Mouse (Mus musculus): ENCODE results near the gene Spata31d1b.
"Not testable (repeated sequence)": the region's sequence is repeated elsewhere in the genome, so short reads cannot be mapped to it uniquely, and the experiment has no call there.

Spata31d1b gene

DNA sequence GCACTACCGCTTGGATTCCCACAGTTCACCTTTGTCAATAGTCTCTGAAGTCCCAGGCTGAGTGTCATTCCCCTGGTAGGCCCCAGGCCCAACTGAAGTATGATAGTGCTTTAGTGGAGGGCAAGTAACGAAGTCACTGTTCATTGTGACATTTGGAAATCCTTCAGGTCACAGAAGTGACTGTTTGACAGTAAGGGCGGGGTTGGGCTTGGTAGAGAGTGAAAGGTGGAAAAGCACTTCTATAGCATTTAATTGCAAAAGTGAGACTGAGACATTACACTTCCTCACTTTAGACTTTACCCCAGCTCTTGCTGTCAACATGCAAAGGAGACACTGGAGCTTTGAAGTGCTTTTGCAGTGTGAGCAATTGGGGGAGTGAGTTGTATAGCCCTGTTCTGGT lies 18.1 kb upstream of the Spata31d1b start, which contains the start of gene 4921517D22Rik:
TSS of gene 4921517D22Rik (minus strand) at position 101 of the 400 bp plus-strand sequence.
- no peak for DNase-seq (ENCODE audit: low read depth, low spot score)

DNA sequence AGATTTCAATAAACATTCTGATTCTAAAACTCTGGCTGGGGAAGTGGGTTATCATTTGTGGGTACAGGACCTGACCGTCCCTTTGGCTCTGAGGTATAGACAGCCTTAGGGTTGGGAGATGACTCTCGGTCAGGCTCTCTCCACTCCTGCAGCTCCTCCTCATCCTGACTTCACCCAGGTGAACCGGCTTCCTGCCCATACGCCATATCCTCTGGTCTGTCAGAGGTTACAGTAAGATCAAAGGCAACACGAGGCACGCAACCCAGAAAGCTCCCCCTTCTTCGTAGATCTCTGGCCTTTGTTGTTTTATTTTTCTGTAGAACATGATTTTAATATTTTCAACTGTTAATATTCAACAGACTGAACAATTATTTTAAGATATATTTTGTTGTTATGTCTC lies 16.3 kb upstream of the Spata31d1b start:
- DNase-seq (ENCODE audit: low read depth, low spot score), result no peak

DNA sequence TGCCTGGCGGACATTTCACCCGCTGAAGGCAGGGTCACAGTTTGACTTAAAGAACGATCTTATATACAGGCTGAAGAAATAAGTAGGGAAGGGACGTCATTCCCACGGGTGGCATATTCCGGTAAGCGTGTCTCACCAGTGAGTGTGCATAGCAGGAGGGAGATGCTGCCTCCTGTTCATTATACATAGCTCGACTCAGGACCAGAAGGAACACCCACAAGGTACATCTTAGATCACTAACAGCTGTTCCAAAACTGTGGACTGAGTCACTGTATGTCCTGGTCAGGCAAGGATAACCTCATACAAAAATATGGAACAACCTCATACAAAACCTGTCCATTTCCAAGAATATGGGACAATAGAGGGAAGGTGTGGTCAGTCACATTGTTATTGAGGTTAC lies 13.0 kb upstream of the Spata31d1b start:
- DNase-seq (ENCODE audit: low read depth, low spot score), result no peak

DNA sequence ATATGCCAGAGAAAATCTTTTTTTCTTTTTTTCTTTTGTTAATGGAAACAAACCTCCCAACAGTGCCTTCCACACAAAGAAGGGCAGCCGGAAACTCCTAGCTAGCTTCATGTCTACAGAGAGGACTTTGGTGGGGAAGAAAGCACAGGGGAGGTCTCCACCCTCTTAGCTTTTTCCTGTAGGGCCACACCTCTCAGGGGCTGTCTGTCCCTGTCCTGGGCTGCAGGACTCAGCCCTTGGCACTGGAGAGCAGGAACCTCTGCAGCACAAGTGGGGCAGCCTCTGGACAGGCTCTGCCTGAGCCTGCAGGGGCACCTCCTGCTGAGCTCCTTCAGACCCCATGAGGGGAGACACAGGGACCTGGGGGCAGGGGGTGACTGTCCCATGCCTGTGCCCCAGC lies 11.9 kb upstream of the Spata31d1b start:
- DNase-seq (ENCODE audit: low read depth, low spot score), result not testable (repeated sequence)

DNA sequence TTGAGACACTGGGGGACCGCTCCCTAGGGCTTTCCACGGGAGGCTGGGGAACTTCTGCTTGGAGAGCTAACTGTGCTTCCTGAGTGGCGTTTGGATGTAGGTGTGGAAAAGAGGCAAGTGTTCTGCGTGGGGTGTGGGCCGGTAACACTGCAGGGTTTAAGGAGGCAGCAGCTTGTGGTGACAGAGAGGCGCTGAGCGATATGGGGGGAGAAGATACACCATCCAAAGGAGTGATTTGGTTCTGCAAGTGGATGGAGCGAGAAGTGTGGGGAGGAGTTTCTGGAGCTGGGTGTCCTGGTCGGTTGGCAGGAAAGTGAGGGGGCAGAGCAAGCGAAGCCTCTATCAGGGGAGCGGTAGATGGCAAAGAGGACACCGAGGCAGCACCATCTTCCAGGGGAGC lies 8.6 kb upstream of the Spata31d1b start:
- no peak for DNase-seq (ENCODE audit: low read depth, low spot score)

DNA sequence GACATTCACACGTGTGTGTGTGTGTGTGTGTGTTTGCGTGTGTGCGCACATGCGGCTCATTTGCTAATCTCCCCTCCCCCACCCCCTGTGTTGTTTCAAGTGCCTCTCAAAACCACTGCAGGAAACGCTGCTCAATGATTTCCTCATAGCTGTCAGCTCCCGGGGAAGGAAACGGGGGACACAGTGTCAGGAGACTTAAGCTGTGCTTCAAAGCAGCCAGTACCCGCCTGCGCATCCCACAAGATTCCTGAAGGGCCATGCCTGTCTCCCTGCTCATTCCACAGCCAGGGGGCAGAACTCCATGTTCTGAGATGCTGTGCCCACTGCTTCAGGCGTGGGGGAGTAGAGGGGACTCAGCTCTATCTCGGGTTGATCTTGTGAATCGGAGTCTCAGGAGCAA lies 7.5 kb upstream of the Spata31d1b start:
- DNase-seq (ENCODE audit: low read depth, low spot score), result no peak

DNA sequence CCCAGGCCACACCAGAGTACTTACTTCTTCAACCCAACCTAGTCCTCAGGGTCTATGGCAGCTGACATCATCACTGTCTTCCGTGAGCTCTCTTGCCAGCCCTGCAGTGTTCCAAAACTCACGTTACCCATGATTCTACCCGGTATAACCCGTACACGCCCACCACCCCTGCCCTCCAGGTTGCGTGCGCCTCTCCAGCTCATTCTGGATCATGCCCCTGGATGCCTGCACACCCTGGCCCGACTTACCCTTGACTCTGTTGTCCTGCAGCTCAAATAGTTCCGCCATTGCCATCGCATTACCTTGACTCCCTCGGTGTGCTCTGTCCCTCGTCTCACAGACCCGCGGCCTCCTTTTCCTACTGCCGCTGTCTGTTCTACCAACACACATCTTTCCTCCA lies 1.9 kb upstream of the Spata31d1b start, which contains the start of gene Spata31d1a:
TSS of gene Spata31d1a (minus strand) at position 101 of the 400 bp plus-strand sequence.
- DNase-seq (ENCODE audit: low read depth, low spot score), result no peak

DNA sequence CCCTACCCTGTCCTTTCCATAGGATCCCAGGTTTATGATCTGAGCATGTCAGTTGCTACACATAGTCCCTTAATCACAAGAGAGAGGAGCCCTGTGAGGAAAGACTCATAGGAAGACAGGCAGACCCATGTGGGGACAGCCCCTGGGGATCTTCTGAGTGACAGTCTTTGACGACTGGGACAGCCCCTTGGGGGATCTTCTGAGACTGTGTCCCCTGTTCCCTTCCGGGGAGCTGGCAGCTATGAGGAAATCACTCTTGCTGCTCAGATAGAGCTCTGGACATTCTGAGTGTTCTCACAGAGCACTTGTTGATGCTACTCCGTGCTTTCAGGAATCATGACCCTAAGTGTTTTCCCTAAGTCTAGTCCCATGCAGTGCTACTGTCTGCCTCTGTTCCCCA lies 1.6 kb downstream of the Spata31d1b start:
- no peak for DNase-seq (ENCODE audit: low read depth, low spot score)

DNA sequence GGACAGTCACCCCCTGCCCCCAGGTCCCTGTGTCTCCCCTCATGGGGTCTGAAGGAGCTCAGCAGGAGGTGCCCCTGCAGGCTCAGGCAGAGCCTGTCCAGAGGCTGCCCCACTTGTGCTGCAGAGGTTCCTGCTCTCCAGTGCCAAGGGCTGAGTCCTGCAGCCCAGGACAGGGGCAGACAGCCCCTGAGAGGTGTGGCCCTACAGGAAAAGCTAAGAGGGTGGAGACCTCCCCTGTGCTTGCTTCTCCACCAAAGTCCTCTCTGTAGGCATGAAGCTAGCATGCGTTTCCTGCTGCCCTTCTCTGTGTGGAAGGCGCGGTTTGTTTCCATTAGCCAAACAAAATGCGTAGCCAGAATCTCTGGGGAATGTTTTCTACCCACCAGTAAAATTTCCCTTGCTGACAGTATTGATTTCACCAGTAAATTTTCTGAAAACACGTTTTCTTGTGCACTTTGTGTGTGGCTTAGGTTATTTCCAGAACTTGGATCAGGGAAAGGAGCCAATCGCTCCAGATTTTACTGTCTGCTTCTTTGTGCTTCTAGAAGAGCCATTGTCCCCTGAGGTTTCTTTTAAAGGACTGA lies 6.9 kb downstream of the Spata31d1b start:
- DNase-seq (ENCODE audit: low read depth, low spot score), result not testable (repeated sequence)

DNA sequence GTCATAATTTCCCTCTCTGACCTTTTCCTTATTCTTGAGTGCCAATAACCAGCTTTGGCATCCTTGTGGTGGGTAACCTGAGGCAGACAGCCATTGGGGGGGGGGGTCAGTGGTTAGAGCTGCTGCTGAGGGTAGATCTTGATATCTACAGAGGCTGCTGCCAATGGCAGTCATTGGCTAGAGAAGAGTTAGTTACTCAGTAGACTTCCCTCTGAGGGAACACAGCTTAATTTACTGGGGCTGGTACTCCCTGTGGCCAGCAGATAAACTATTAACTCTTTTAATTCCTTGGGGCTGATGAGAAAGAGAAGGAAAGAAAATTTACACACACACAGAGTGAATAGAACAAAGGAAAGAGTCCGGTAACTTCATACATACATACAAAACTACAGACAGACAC lies 7.4 kb downstream of the Spata31d1b start:
- no peak for DNase-seq (ENCODE audit: low read depth, low spot score)

DNA sequence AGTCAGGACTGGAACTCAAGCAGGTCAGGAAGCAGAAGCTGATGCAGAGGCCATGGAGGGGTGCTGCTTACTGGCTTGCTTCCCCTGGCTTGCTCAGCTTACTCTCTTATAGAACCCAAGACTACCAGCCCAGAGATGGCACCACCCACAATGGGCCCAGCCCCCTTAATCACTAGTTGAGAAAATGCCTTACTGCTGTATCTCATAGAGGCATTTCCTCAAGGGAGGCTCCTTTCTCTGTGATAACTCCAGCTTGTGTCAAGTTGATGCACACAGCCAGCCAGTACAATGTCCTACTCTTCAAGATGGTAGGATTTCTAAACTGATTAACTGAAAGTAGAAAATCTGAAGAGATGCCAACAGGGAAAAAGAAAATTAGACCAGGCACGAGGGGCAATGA lies 10.0 kb downstream of the Spata31d1b start:
- not testable (repeated sequence) for DNase-seq (ENCODE audit: low read depth, low spot score)

DNA sequence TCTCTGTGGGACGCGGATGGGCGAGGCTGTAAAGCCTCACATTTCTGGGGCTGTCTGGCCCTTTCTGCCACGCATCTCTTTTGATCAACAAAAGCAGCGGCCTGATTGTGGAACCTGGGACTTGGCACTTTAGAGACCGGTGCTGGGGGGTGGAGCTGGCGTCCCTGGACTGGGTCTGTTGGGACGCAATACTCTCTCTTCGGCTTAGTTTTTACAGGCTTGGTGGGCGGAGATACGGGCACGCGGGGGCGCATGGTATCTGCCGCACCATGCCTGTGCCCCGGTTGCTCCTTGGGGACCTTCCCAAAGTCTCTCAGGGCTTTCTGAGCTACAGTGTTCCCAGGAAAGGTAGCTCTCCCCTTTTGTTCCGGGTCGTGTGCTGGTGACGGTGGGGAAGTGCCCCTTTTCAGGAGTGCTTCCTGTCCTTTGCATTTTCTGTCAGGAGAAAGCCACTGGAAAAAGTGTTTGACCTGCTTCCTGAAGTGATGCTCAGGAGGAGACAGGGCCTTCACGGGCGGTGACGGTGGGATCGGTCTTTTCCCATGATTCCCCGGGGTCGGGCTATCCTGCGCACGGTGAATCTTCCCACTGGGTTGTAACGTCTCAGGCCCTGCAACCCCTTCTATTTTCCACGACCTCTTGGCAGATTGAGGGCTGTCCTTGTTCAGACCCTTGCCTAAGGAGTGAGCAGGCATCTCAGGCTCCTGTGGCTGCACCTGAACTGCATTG lies 14.2 kb downstream of the Spata31d1b start:
- DNase-seq (ENCODE audit: low read depth, low spot score), result no peak

DNA sequence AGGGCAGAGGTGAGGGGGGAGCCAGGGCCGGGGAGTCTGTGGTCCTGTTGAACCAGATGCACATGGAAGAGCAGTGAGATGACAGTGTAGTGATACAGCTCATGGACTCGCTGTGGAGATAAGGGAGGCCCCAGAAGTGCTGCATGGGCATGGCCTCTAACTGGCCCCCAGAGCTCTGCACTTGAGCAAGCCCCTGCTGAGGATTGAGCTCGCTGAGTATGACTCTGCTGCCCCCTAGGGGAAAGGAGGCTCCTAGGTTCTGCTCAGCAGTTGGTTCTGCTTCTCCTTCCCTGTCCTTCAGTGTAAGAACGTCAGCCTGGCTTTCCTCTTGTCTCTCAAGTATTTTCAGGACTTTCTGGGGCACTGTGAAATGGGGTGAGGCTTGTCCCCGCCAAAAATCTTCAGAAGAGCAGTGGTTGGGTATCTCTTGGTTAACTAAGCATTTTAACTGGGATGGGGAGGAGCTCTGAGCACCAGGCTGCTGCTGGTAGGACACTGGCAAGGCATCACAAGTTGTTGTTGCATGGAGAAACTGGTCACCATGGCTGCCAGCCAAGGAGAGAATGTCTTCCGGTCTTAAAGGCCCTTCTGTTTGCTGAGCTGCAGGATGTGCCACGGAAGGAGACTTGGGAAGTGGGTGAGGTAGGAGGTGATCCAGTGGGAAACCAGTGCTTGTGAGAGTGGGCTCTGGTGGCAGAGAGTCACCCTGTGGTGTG lies 16.5 kb downstream of the Spata31d1b start:
- DNase-seq (ENCODE audit: low read depth, low spot score), result peak; percentile 64

DNA sequence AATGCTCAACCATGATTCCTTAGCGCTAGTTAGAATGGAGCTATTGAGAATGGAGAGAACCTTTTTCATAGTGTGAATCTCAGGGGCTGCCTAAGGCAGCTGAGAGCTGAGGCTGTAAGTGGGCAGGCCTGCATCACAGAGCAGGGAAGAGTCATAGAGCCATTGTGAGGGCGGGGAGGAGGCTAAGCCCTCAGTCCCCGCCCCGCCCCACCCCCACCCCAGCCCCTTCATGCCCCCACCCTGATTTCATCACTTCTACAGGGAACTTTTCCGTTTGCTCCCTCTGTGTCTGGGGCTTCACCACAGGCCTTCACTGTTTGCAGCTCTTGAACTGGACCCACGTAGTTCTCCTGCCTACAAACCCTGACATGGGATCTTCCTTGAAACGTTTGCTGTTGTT lies 19.6 kb downstream of the Spata31d1b start, which contains the start of gene Spata31d1d:
TSS of gene Spata31d1d (minus strand) at position 101 of the 400 bp plus-strand sequence.
- no peak for DNase-seq (ENCODE audit: low read depth, low spot score)

DNA sequence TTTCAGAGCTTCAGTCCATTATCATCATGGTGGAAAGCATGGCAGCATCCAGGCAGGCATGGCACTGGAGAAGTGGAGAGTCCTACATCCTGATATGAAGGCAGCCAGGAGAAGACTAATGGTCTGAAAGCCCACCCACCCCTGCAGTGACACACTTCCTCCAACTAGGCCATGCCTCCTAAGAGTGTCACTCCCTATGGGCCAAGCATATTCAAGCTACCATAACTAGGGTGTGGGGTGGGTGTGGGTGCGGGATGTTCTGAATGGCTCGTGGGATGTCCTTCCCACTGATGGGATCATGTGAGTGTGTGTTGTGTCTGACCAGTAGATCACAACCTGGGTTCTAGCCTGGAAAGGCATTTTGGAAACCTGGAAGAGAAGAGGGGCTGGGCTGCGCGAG lies 21.9 kb downstream of the Spata31d1b start:
- no peak for DNase-seq (ENCODE audit: low read depth, low spot score)

DNA sequence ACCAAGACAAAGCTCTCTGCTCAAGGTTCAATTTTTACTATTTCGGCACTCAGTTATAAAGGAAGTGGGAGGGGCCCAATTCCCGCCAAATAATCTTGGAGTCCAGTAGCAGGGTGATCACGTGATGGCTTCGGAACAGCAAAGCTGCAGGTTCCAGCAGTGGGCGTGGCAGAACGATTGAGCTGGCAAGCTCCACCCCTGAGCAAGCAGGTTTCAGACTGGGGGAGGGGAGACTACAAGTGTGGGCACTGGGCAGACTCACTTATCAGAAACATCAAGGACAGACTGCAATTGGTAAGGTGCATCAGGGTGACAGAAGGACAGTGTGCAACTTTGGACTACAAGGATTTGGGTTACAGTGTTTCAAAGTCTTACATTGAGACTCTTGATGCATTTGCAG lies 22.3 kb downstream of the Spata31d1b start:
- not testable (repeated sequence) for DNase-seq (ENCODE audit: low read depth, low spot score)

DNA sequence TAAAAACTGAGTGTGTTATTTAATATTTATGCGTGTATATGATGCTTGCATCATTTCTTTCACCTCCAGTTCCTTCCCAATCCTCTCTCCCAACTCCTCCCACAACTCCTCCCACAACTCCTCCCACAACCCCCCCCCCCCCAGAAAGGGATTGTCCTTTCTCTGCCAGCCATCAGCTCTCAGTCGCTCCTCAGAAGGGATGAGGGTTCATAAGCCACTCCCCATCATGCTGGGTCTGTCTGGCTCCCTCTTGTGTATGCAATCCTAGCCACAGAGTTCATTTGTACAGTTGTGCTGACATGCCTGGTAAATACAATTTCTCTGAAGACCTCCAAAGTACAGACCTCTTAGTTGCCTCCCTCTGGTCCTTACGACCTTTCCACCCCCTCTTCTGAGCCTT lies 23.1 kb downstream of the Spata31d1b start:
- DNase-seq (ENCODE audit: low read depth, low spot score), result no peak

DNA sequence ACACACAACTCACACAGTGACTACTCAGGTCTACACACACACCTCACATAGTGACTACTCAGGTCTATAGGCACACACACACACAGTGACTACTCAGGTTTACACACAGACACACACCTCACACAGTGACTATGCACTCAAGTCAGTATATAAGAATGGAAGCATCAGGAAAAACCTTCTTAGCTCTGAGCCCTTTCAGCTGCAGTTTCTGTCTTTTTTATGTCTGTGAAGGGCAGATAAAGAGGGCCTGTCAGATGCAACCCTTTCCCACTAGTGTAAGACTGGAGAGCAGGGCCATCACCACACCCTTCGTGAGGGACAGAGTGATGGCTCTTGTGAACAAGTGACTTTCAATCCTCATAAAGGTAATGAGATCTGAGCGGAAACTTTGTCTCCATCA lies 26.4 kb downstream of the Spata31d1b start:
- DNase-seq (ENCODE audit: low read depth, low spot score), result no peak

DNA sequence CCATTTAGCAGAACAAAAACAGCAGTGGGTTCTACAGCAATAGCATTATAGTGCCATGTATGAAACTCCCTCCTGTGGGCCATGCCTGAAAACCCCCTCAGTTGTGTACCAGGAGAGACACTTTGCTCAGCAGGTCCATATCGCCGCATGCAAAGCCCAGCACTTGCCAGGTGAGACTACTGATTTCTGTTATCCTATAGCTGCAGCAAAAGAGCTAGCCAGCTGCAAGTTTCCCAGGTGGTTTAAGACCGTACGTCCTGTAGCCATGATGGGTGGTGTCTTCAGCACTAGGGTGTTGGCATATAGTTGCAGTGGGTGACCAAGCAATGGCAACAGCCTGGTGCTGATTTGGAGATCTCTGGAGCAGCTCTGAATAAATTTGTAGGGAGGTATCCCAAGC lies 27.3 kb downstream of the Spata31d1b start:
- no peak for DNase-seq (ENCODE audit: low read depth, low spot score)

DNA sequence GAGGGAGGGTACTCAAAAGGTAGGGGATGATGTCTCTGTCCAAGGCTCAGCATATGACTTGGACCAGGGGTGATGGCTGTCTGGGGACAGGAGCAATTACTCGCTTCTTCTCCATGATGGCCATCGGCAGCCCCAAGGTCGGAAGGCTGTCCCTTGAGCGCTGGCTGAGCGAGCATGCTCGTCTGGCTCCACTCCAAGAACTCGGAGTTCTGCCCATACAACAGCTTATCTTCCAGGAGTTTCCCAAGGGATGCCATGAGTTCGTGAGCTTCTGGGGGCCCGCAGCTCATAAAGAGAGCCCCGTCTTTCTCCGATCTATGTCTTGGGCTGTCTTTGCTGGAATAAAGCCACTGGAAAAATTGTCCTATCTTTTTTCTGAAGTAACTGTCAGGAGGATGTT lies 29.0 kb downstream of the Spata31d1b start:
- peak; percentile 39 for DNase-seq (ENCODE audit: low read depth, low spot score)

DNA sequence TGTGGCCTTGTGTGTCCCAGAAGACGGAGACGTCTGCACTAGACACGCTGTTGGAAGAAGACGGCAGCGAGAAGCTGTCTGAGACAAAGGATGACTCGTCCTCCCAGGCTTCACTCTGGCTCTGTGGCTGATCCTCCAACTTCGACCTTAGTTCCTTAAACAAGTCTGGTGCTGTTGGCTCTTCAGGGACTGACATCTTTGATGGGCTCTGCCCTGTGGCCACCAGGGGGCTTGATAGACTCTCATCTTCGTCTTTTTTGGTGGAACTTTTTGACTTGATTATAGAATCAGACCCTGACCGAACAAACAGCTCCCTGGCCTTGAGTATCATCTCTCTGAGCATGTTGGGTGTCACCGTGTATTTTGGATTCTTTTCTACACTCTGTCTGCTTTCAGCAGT lies 29.6 kb downstream of the Spata31d1b start:
- DNase-seq (ENCODE audit: low read depth, low spot score), result no peak

DNA sequence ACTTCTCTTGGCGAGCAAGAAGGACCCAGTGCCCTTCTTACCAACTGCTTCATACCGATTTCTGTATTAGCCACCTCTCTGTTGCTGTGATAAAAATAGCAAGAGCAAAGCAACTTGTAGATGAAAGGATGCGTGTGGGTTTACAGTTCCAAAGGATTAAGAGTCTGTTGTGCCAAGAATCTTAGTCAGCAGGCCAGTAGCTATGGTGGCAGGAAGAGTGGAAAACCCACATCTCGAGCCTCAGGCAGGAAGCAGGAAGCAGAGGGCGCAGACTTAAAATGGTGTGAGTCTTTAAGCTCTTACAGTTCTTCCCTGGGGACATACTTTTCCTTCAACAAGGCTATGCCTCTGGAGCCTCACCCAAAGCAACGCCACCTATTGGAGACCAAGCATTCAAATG lies 33.4 kb downstream of the Spata31d1b start:
- DNase-seq (ENCODE audit: low read depth, low spot score), result no peak

DNA sequence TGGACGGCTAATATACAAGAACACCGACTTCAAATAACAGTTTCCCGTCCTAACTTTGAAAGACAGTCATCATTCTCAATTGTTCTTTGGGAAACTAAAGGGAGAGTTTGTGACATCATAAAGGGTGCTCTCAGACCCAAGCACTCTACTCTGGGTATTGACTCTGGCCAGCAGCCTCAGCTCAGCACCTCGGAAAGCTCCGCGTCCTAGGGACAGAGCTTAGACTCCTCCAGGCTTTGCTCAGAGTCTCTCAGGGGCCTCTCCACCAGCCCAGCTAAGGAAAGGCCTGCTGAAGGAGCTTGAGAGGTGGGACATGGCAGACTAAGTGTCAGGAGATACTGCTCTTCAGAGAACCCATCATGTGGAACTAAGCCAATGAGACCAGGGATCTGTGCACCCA lies 34.1 kb downstream of the Spata31d1b start:
- no peak for DNase-seq (ENCODE audit: low read depth, low spot score)

All from skeletal muscle tissue, adult 2 months (tissue).